Mouse (Mus musculus) MEL-GATA-1-ER (cell line): ENCODE data around the gene Matn4.

Experiments used
- DNase-seq: peaks from one replicate; pipeline ENCODE4 v3.0.0-alpha.2; 2012; ENCODE audit warnings: low read depth; ENCODE audit errors: extremely low read depth

Matn4 gene

DNA sequence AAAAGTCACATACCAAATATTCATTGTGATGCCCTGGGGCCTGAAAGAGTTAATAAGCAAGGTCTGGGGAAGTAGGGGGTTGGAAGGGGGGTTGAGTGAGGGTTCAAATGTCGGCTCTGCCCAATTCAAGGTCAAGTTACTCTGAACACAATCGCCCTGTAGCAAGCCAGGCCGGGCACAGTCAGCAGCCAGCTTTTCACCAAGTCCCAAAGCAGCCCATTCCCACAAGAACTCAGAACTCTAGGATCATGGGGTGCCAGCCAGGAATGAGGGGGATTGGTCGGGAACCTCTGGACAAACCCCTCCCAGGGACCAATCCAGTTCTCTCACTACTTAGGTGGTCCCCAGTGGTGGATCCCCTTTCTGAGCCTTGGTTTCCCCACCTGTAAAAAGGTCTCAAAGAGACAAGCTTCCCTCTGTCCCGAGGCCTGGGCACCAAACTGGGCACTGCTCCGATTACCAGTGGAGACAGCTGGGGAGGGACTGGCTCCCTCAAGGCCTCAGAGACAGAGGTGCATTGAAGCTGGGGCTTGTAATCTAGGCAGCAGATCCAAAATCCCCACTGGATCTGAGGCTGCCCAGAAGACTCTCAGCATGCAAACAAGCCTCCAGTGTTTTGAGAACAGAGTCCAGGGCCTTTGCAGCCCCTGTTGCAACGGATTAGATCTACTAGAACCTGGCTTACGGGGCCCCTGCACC lies 31.4 kb upstream of the Matn4 start:
- DNase-seq = no peak

DNA sequence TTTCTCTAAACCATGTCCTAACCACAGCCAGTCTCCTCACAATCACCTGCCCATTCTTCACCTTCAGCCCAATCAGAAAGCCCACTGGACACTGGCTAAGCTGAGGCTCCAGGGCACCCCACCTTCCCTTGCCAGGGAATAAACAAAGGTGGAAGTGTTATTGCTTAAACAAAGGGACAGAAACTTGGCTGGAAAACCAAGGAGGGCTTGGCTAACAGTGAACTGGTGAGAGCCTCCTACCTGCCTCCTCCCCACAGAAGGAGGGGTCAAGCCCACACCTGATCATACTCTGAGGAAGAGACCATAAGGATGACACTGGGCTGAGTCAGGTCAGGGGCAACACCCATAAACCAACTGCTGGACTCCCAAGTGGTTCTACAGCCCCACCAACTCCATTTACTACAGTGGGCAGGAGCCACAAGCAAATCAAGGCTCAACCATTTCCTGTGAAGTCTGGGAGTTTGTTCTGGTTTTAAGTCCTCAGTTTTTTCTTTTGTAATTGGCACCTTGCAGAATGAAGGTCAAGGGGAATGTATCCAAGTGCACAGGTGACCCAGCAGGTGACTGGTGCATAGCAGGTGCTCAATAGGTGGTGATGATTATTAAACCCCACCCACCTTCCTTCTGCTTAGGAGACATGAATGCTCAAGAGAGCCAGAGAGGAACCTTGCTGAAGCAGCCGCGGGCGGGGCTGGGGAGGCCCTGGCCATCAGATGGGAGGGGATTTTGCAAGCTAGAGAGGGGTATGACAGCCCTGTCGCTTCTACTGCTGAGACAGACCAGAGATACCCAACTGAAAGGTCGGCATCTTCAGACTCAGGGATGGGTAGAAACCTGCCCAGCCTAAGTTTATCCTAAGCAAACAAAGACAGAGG lies 30.5 kb upstream of the Matn4 start:
- DNase-seq = no peak

DNA sequence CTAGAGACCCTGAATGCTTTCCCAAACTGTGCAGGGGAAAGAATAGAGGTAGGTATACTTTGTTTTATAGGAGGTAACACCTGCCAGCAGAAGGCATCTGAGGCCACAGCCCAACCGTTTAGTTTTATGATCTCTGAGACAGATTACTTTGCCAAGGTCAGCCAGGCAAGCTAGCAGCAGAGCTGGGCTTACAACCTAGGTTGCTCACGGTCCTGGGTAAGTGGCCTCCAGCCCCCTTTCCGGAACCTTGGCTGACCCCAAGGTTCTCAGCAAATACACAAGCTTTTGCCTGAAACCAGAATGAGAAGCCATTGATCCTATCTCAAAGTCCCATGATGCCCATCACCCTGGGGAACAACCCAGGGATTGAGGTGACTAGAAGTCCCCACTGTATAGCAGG lies 29.7 kb upstream of the Matn4 start:
- no peak for DNase-seq

DNA sequence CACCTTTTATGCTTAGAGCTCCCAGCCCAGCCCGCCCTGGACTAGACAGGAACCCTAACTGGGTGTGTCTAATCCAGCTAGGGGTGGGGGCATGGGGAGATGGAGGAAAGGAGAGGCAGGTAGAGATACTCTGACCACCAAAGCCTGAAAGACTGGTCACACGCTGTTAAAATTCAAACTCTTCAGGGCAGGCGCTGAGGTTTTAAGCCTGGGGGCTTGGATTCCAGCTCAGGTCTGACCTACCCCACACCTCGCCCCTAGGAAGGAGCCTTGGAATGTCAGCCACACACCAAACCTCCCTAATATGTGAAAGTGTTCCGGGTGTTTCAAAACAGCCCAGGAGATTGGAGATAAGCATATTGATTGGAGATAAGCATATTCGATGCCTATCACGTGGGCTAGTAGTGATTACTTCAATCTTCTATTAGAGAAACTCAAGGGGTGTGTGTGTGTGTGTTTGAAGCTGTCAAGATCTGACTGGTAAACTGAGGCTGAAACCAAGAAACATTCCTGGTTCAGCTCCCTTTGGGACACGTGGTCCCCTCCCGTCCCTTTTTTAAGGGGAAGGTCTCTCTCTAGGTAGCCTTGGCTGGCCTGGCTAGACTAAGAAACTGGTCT lies 28.4 kb upstream of the Matn4 start:
- no peak for DNase-seq

DNA sequence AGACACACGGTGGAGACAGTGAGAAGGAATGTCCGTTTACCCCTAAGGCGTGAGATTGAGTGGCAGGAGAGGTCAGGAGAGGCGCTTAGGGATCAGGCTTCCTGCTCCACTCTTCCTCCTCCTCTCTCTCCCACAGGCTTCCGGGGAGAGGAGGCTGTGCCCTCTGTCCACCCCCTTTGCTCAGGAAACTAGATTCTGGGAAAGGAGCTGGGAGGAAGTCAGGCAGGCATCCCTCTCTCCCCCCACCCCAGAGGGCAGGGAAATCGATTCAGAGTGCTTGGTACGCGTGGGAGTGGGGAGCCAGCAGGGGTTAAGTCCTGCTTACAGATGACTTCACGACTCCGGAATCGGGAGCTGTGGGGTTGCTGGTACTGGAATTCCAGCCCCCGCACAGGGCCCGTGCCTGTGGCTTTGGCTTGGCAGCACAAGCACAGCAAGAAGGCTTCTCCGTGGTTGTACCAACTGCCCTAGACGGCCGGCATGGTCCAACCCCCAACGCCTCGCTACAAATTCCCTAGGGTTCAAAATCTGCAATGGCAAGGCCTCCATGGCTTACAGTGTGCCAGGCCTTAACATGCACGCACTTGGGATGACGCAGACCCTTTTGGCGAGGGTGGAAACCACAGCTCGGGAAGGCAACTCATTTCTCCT lies 27.7 kb upstream of the Matn4 start:
- DNase-seq = no peak

DNA sequence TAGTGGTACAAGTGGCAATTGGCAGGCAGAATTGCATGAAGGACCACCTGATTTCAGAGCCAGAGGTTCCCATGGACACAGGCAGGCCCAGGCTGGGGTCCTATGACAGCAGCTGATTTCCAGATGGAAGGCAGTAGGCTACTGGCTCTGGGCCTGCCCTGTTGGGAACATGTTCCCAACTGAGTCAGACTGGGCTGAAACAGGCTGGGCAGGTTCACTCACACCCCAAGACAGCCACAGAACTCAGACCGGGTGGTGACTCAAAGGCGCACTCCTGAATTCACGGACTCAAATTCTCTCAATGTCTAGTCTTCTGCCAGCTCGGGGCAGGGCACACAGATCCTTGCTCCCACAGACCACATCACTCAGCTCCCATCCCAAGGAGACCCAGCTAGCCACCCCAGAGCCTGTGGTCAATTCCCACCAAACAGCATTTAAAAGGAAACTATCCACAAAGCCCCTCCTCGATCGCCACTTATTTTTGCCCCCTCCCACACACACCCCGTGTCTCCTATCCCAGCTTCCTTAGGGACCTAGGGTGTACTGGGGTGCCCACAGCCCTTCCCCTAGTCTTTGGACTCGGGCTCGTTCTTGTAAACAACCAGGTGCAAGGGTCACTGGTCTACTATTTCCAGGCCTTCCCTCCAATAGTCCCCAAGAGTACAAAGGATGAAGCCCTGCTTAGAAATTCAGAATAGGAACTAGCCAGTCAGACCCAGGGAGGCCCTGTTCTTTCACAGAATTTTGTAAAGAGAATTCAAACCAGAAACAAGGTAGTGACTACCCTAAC lies 26.9 kb upstream of the Matn4 start:
- DNase-seq = no peak

DNA sequence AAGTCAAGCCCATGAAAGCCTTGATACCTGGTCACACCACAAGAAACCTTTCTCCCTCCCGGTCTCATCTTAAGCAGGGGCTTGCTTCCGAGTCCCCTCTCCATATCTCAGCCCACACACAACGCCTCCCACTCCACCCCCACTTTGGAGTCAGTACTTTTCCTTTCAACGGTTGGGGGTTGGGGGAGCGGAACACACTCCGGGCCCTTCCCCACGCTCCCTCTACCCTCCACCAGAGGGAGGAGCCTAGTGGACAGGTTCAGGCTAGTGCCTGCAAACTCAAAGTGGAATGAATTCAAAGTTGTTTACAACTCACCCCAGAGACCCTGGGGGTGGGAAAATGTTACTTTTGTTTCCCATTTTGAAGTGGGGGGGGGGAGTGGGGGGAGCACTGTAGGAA lies 25.7 kb upstream of the Matn4 start:
- DNase-seq = no peak

DNA sequence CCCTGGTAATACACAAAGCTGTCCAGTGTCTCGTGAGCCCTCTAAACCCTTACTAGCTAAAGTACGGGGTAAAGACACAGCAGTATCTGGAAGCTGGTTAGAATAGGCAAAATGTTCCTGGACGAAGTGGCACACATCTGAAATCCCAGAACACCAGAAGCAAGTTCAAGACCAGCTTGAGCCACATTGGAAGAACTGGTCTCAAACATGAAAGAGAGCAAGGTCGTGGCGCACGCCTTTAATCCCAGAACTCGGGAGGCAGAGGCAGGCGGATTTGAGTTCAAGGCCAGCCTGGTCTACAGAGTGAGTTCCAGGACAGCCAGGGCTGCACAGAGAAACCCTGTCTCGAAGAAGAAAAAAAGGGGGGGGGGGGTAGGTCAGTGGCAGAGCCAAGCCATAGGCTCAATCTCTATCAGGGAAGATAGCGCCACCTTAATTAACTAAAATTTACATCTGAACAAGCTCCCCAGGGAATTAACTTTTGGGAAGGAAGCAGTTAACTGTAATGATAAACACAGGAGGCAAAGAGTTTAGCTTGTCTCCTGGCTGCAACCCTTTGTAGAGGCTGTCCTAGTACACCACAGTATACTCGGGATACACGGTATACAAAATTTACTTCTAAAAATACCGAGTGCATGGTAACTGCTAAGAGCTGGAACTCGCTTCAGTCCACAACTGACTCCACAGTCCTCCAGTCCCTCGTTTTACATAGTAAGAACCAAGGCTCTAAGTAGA lies 25.1 kb upstream of the Matn4 start:
- no peak for DNase-seq

DNA sequence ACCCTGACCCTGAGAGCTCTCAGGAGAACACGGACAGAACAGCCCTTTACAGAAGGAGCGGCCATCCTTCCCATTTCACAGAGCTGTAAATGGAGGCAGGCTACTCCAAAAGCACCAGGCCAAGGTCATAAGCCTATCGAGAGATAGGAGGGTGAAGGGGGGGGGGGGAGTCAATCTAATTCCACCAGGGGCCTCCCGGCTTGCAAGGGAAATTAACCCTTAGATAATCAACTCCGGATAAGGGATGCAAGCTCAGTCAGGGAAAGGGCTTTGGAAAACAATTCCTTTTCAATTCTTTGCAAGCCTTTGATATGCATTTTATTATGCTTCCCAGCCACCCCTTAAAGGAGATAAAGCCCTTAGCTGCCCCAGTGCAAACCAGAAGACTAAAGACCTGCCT lies 23.5 kb upstream of the Matn4 start:
- DNase-seq = no peak

DNA sequence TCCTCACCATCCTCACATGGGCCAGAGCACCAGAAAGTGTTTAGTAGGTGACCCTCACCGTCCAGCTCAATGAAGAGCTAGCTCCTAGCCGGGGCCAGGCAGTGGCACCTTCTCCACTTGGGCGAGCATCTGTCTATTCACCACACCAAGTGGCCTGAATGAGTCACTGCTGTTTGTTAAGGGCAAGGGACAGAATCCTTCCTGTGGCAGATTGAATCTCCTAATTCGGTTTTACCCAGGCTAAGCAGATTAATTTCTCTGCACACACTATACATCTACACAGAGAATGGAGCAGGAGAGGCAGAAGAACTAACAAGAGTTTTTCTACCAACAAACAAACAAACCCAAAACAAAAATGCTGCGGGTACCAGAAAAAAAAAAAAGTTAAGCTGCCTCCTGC lies 22.0 kb upstream of the Matn4 start:
- DNase-seq = no peak

DNA sequence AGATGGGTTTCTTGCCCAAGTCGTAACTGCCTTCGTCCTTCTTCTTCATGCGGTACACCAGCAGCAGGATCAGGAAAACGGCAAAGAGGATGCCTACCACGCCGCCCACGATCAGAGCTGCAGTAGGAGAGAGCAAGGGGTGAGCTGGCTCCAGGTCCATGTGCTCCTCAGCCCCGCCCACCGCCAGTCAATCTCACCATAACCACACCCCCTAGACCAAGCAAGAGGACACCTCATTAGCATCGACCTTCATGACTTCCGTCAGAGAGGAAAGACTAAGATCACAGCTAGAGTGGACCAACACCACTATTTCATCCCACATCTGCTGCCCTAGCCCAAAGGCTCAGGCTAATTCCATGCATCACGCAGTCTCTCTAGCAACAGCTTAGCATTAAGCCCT lies 21.2 kb upstream of the Matn4 start:
- DNase-seq = no peak

DNA sequence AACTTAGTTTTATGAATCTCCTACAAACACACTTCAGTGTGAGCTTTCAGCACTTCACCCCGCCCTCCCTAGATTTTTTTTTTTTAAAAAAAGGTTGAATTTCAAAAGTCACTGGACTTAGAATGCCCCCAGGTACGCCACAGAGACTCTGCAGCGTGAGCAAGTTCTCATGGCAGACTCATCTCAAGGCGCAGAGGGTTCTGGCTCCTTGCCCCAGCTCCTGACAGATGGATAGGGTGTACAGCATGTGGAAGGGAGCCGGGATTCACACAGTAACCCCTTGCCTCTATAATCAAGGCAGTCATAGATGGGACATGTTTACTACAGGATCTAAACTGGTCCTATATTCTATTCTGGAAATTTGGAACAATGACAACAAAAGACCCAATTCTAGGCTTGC lies 20.4 kb upstream of the Matn4 start:
- no peak for DNase-seq

DNA sequence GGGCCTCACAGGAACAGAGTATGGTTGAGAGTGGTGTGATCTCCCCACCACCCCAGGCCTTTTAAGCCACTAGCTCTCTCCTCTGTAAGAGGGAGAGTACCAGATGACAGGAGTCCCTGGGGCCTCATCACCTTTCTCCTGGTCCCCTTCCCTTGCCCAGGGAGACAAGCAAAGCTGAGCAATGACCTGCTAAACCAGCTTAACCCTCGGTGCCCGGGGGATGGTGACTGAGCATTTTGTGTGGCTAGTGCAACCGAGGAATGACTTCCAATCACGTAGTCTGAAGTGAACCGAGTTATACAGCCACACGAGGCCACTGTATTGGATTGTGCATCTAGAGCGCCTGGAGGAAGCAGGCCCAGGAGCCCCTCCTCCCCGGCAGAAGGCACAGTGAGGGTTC lies 19.4 kb upstream of the Matn4 start:
- DNase-seq = no peak

DNA sequence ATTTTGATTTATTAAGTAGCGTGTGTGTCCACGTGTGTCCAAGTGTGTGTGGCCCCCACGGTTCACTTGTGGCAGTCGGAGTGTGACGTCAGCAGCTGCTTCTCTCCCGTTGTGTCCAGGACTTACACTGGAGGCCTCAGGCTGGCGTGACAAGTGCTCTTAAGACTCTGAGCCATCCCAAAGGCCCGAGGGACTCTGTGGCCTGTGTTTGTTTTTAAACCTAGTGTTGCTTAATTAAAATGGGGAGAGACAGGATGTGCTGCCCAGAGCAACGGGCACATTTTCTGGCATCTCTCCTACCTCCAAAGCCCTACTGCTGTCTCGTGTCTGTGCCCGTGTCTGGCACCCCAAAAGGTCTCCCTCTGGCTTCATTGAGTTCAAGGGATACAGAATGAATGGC lies 18.5 kb upstream of the Matn4 start:
- no peak for DNase-seq

DNA sequence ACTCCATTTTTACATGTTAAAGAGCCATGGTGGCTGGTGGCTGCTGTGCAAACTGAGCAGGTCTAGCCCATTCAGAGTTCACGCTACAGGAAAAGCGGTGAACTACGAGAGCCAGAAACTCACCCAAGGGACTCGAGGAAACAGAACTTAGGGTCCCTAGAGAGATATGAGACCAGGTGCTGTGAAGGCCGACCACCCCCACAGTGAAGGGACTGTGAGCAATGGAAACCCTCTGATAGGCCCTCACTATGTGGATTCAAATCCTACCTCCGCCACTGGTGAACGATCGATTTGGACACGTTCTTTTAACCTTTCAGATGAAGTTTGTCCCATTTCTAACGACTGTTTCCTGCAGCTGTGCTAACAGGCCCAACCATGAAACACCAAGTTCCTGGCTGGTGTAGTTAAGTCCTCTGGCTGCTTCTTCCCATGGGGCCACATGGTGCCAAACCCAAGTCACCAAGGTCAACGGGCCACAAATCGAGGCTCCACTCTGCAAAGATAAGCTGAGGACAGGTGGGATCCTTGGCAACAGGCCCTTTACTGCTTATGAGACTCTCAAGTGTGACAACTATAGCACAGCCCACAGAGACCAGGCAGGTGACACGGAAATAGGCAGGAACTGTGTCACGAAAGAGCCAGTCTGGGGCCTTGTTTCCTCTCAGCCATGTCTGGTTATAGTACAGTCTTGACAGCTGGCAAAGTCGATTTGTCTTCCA lies 17.9 kb upstream of the Matn4 start:
- no peak for DNase-seq

DNA sequence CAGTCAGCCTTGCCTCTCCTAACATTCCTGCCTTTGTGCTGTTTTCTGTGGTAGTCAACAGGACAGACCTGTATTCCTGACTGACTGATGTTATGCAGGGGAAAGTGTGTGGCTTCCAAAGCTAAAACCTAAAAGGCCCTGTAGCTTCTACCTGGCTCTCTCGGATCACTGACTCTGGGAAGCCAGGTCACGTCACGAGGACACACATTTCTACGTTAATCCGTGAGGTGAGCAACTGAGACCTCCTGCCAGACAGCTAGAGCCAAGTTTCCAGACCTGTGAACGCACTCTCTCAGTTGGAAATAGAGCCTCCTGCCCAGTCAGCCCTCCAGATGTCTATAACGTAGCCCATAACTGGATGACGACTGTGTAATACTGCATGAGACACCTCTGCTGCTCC lies 17.0 kb upstream of the Matn4 start:
- no peak for DNase-seq

DNA sequence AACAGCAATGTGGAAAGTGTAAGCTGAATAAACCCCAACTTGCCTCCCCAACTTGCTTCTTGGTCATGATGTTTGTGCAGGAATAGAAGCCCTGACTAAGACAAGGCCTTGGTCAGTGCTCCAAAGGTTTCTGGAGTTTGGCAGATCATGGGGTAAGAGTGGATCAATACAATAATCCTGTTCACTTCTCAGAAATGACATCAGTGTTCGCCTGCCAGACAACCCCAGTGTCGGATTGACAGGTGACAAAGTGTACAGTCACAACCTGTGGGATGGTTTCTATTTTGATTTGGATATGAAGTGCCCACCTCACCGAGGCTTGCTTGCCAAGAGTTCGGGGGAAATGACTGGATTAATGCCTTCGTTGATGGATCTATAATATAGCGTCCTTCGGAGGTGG lies 16.3 kb upstream of the Matn4 start:
- DNase-seq = no peak

DNA sequence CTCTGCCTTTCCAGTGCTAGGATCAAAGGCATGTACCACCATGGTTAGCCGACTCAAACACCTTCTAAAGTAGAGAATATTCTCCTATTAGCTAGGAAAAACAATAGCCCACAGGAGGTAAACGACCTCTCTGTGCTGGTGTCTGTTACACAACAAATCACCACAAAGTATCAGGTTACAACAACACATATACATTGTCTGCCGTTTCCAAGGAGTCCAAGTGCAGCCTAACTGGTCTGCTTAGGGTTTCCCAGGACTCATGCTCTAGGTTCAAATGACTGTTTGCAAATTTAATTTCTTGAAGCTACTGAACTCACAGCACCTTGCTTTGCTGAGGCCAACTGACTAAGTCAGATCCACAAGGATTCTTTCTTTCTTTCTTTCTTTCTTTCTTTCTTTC lies 14.5 kb upstream of the Matn4 start:
- no peak for DNase-seq

DNA sequence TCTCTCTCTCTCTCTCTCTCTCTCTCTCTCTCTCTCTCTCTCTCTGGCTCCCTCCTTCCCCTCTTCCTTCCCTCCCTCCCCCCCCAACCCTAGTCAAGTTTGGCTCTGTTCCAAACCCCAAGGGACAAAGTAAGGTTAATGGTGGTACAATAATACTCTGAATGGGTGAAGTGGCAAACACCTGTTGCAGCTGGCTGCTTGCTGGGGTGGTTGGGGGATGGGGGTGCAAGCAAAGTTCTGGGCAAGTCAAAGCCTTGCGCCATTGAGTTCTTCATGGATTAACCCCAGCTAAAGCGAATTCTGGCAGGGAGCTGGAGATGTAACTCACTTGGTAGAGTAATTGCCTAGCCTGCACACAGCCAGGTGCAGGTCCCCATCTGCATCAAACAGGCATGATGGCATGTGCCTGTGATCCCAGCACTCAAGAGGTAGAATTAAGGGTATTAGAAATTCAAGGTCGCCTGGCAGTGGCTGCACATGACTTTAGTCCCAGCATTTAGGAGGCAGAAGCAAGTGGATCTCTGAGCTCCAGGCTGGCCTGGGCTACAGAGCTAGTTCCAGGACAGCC lies 13.4 kb upstream of the Matn4 start:
- DNase-seq = no peak

DNA sequence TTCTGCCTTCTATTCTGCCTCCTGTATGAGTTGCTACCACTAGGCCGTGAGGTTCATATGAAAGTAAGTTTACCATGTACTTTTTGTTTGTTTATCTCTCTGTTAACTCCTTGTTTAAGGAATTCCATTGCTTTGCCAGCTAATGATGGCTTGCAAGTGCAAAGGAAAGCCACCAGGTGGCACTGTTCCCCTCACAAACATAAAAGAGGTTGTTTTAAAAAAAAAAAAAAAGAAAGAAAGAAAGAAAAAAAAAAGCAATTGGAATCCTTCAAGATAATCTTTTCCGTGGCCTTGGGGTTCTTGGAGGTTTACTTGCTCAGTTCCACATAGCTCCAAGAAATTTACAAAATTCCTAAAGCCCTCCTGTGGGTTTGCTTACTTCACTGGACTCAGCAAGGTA lies 12.2 kb upstream of the Matn4 start:
- DNase-seq = no peak
